Mouse (Mus musculus): ENCODE results near the gene Aloxe3. TPM values are rescaled to one million over a fixed set of nuclear protein-coding genes. Genes with fewer than 3 reads are reported as not detected.

The Aloxe3 gene
- polyA plus RNA-seq, 1 experiment from 2014 or later = 1.1 TPM

DNA sequence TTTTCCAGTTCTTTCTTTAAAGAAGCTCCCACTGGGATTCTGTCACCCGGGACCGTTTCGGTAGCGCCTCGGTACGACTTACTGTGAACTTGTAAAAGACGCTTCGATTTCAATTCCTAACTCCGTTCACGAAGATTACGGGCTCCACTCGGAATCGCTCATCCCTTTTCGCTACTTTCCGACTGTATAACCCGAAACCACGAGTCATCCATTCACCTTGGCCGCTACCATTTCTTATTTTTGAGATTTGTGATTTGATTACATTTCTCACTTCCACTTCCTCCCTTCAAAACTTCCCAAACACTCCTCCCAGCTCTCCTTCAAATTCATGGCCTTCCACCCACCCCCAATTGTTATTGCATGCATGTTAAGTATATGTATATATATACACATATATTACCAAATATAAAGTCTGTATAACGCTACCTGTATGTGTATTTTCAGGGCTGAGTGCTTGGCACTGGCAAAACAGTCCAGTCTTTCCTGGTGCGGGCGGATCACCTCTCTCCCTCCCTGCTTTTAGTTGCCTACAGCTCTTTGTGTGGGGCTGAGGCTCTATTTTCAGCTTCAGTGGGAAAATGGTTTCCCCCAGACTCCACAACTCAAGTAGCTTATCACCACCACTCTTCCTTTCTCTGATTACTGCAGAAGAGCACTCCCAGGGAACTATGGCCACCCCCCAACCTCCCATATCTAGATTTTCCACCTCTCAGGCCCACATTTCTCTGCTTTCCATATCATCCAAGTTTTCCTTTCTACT, 14.5 kb upstream of the Aloxe3 start:
- H3K27ac ChIP-seq = peak overlapping the region; percentile 19; the same call in 1 of the 2 replicates
- peaks cover 8% of the 10 kb centered on the region for H3K4me1 ChIP-seq
- WGBS = 5% methylated on average over 21 of the region's 21 CpGs
- no peaks in the 10 kb centered on the region for H3K9me3 ChIP-seq
- ATAC-seq (ENCODE audit: insufficient number of reproducible peaks, insufficient read depth, low FRiP score, low TSS enrichment, low read depth) = no peak
- peak overlapping the region; percentile 60 for H3K4me2 ChIP-seq
- peaks cover 35% of the 10 kb centered on the region for H3K36me3 ChIP-seq
- peak overlapping the region; percentile 47 for H3K4me3 ChIP-seq
- H3K9ac ChIP-seq = peak overlapping the region; percentile 62
- peaks cover 16% of the 10 kb centered on the region; the same call in 1 of the 2 replicates for H3K27me3 ChIP-seq

DNA sequence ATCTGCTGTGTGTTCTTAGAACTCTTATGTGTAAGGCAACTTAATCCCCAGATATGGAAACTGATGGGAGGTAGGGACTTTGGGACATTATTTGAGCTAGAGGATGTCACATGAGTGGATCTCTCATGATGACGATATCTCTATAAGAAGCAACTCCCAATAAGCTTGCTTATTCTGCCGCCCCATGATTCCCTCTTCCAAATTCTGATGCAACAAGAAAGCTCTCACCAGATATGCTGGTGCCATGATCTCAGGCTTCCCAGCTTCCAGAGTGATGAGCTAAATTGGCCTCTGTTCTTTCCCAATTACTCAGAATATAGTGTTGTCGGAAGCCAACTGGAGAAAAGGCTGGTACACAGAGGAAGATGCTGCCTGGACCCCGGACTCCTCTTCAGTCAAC, 13.8 kb upstream of the Aloxe3 start:
- Histone ChIP-seq H3K4me1 (peaks cover 8% of the 10 kb centered on the region), H3K4me3 (peak overlapping the region; percentile 47), H3K27me3 (peaks cover 16% of the 10 kb centered on the region), H3K4me2 (peak overlapping the region; percentile 60), H3K36me3 (peaks cover 28% of the 10 kb centered on the region), H3K9me3 (no peaks in the 10 kb centered on the region), H3K27ac (no peak overlapping the region), H3K9ac (peak overlapping the region; percentile 62; the same call in 1 of the 2 replicates)
- 65% methylated on average over 4 of the region's 4 CpGs for WGBS
- no peak for ATAC-seq (ENCODE audit: insufficient number of reproducible peaks, insufficient read depth, low FRiP score, low TSS enrichment, low read depth)

DNA sequence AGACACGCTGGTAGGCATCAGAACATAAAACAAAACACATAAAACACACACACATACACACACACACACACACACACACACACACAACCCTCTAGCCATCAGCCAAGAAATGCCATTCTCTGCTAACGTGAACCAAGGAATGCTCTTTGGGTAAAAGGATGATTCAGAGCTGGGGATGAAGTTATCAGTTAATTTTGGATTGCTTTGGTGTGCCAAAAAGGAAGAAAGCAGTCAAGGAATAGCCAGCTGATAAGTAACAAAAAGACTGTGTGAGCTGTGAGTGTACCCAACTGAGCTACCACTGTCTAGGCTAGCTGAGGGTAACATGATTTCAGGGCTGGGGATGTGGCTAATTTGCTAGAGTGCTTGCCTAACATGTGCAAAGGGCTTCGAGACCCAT, 11.7 kb upstream of the Aloxe3 start:
- WGBS = 67% methylated on average over 3 of the region's 3 CpGs
- H3K27me3 ChIP-seq = peaks cover 16% of the 10 kb centered on the region
- no peak overlapping the region for H3K4me3 ChIP-seq
- H3K4me1 ChIP-seq = peaks cover 18% of the 10 kb centered on the region
- H3K27ac ChIP-seq = no peak overlapping the region
- H3K9me3 ChIP-seq = no peaks in the 10 kb centered on the region
- H3K36me3 ChIP-seq = peaks cover 7% of the 10 kb centered on the region
- no peak for ATAC-seq (ENCODE audit: insufficient number of reproducible peaks, insufficient read depth, low FRiP score, low TSS enrichment, low read depth)
- no peak overlapping the region for H3K9ac ChIP-seq
- H3K4me2 ChIP-seq = no peak overlapping the region

DNA sequence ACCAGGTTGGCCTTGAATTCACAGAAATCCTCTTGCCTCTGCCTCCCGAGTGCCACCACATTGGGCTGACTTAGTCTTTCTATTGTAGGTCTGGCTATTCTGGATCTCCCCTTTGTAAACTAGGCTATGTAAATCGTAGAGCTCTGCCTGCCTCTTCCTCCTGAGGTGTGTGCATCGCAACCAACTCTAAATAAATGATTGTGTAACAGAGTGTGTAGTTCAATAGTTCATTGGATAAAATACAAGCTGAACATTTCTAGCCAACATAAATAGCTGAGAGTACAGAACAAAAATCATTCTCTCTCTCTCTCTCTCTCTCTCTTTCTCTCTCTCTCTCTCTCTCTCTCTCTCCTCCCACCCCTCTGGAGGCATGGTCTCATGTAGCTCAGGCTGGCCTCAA, 11.1 kb upstream of the Aloxe3 start:
- Histone ChIP-seq H3K4me3 (no peak overlapping the region), H3K4me2 (no peak overlapping the region), H3K27me3 (peaks cover 16% of the 10 kb centered on the region), H3K4me1 (peaks cover 20% of the 10 kb centered on the region), H3K27ac (no peak overlapping the region), H3K9ac (no peak overlapping the region), H3K9me3 (no peaks in the 10 kb centered on the region), H3K36me3 (peaks cover under 1% of the 10 kb centered on the region)
- ATAC-seq (ENCODE audit: insufficient number of reproducible peaks, insufficient read depth, low FRiP score, low TSS enrichment, low read depth) = no peak
- WGBS = 84% methylated on average over 3 of the region's 3 CpGs

DNA sequence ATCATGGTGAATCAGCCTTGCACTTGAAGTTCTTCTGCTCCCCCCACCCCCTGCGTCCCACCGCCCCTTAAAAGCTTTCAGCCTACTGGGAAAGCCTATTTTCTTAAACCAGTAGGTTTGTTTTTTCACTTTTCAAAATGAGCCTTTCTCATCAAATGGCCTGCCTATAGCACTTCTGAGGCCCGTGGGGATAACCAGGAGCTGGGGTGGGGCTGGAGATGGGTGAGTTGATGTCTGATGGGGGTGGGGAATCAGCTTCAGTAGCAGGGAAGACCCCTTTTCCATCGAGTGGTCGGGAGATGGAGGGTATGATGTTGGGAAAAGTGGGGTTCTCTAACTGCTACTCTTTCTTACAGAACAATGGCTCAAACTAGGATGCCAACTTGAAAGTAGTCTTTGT, 8.9 kb upstream of the Aloxe3 start:
- Histone ChIP-seq H3K9ac (no peak overlapping the region), H3K27me3 (peaks cover 32% of the 10 kb centered on the region), H3K4me2 (peak overlapping the region; percentile 97), H3K27ac (no peak overlapping the region), H3K4me1 (peaks cover 32% of the 10 kb centered on the region), H3K9me3 (no peaks in the 10 kb centered on the region), H3K4me3 (peak overlapping the region; percentile 84; the same call in 1 of the 2 replicates), H3K36me3 (no peaks in the 10 kb centered on the region)
- no peak for ATAC-seq (ENCODE audit: insufficient number of reproducible peaks, insufficient read depth, low FRiP score, low TSS enrichment, low read depth)
- 54% methylated on average over 5 of the region's 5 CpGs for WGBS

DNA sequence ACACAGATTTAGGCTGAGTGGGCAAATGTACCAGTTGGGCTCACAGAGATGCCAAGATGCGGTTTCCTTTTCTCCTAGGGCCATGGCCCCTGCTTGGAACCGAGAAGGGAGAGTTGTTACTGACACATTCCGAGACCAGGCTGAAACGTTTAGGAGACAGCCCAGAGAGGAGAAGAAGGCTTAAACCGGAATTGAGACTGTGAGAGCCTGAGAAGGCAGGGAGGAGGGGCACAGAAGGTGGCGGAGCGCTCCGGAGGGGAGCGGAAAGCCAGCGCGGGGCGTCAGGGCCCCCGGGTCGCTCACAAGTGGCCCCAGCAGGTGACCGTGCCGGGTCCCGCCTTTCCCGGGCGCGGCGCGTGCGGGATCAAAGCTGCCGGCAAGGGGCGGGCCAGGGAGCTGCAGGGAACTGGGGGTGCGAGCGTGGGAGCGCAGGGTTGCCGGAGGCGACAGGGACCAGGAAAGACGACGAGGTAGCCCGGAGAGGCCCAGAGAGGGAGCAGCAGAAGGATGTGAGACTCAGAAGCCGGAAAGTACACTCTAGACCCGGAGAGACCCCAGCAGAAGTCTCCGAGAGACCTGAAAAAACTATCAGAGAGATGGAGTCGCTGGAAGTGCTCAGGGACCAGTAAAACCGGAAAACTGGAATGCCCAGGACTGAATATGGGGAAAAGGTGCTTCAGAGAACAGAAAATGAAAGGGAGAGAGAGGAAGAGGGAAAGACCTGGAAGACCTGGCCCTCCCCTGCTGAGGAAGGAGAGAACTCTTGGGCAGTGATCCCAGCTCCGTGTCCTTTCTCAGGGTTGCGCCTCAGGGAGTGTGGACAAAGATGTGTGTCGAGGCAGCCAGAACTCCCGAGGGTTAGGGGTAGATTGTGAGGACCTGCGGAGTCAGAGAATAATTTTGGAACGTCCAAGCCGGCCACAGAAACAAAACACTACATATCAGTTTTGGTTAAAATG, 7.7 kb upstream of the Aloxe3 start:
- no peaks in the 10 kb centered on the region for H3K9me3 ChIP-seq
- ATAC-seq (ENCODE audit: insufficient number of reproducible peaks, insufficient read depth, low FRiP score, low TSS enrichment, low read depth) = no peak
- under 1% methylated on average over 45 of the region's 45 CpGs for WGBS

DNA sequence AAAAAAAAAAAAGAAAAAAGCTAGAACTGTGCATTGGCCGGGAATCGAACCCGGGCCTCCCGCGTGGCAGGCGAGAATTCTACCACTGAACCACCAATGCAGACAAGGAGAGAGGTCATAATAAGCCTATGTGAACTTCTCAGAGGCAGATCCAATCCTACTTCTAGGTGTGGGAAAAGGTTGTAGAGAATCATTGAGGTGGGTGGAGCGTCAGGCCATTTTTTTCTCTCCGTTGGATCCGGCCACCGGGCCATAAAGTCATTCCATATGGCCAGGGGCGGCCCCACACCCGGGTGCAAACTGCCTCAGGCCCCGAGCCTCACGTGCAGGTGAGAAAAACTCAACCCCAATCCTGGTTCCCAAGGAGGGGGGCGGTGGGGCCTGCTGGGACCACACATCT, 6.9 kb upstream of the Aloxe3 start:
- H3K4me2 ChIP-seq = peak overlapping the region; percentile 97
- H3K36me3 ChIP-seq = no peaks in the 10 kb centered on the region
- no peaks in the 10 kb centered on the region for H3K9me3 ChIP-seq
- H3K27me3 ChIP-seq = peaks cover 22% of the 10 kb centered on the region; the same call in 1 of the 2 replicates
- H3K27ac ChIP-seq = peak overlapping the region; percentile 22; the same call in 1 of the 2 replicates
- peaks cover 35% of the 10 kb centered on the region for H3K4me1 ChIP-seq
- WGBS = under 1% methylated on average over 15 of the region's 15 CpGs
- ATAC-seq (ENCODE audit: insufficient number of reproducible peaks, insufficient read depth, low FRiP score, low TSS enrichment, low read depth) = peak; percentile 22; the same call in 1 of the 2 replicates
- H3K4me3 ChIP-seq = peak overlapping the region; percentile 84
- H3K9ac ChIP-seq = peak overlapping the region; percentile 49; the same call in 1 of the 2 replicates

More for the DNA sequence above, 7.7 kb upstream of the Aloxe3 start:
- H3K36me3 ChIP-seq = no peaks in the 10 kb centered on the region
- H3K4me2 ChIP-seq = peak overlapping the region; percentile 97
- H3K27ac ChIP-seq = peak overlapping the region; percentile 79
- H3K9ac ChIP-seq = peak overlapping the region; percentile 82
- peaks cover 28% of the 10 kb centered on the region for H3K27me3 ChIP-seq
- peak overlapping the region; percentile 84 for H3K4me3 ChIP-seq
- H3K4me1 ChIP-seq = peaks cover 33% of the 10 kb centered on the region

DNA sequence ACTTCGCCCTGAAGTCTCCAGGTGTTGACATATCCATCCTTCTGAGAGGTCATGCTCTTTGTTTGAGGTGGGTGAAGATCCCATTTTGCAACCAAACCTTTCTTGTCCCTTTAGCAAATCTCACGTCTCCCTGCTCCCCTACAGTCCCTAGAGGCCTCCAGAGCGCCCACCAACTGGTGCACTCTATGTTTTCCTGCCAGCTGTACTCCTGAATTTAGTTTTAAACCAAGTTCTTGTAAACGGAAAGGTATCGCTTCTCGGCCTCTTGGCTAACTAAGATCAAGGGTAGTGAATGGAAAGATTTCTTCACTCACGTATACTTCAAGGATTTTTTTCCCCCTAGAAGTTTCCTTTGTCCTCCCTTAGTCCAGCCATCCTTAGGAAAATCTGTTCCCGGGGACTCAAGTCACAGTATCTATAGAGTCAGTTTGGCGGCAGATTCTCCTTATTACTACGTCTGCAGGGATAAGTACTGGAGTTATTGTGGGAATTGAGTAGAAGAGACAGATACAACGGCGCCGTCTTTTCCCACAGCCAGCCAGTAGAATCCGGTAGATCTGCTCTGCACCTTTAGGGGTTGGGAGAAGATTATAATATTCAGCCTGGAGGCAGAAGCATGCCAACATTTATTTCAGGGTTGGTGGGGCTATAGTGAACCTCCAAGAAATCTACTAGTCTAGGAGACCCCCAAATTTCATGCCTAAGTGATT, 6.1 kb upstream of the Aloxe3 start:
- peaks cover 35% of the 10 kb centered on the region for H3K4me1 ChIP-seq
- peaks cover 22% of the 10 kb centered on the region; the same call in 1 of the 2 replicates for H3K27me3 ChIP-seq
- H3K9ac ChIP-seq = no peak overlapping the region
- WGBS = 33% methylated on average over 14 of the region's 14 CpGs
- H3K4me2 ChIP-seq = peak overlapping the region; percentile 97
- ATAC-seq (ENCODE audit: insufficient number of reproducible peaks, insufficient read depth, low FRiP score, low TSS enrichment, low read depth) = no peak
- H3K36me3 ChIP-seq = no peaks in the 10 kb centered on the region
- no peak overlapping the region for H3K27ac ChIP-seq
- H3K4me3 ChIP-seq = peak overlapping the region; percentile 85
- no peaks in the 10 kb centered on the region for H3K9me3 ChIP-seq

DNA sequence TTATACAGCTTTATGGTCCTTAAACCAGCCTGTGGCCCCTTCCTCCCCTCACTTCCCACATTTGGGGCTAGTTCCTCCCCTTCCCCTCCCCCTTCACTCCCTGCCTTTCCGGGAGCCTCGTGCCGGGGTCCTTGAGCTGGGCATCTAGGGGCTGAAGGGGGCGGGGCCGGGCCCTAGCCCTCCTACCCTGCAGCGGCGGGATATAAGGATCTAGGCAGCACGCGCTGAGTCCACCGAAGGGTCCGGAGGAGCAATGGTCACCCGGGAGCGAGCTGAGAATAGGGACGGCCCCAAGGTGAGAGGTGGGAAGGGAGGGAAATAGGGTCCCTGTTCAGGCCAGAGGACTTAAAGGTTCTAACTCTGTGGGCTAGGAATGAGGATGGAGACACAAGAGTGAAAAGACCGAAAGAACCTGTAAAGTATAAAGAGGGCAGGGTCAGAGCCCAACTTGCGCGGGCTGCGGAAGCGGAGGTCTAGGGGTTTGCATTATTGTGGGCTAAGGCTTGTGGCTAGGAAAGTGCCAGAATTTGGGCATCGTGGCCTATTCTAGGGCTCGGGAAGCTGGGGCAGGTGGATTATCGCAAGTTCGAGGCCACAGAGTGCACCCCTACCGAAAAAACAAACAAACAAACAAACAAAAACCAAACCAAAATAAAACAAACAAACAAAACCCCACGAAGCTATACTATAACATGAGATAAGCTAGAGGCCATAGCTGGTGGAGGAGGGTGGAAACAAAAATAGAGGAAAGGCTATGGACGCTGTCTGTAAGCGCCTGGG, 5.3 kb upstream of the Aloxe3 start, which contains the start of gene Hes7:
Gene Hes7 (plus strand): TSS at position 184 of the 780 bp plus-strand sequence.
- peak within 1 kb of the TSS; percentile 97 for H3K4me2 ChIP-seq
- no peak within 1 kb of the TSS for H3K27ac ChIP-seq
- peak within 1 kb of the TSS; percentile 85 for H3K4me3 ChIP-seq
- ATAC-seq (ENCODE audit: insufficient number of reproducible peaks, insufficient read depth, low FRiP score, low TSS enrichment, low read depth) = no peak
- H3K27me3 ChIP-seq = peaks cover 20% of the 10 kb centered on the region; the same call in 1 of the 2 replicates
- peaks cover 35% of the 10 kb centered on the region for H3K4me1 ChIP-seq
- H3K36me3 ChIP-seq = no peaks in the 10 kb centered on the region
- H3K9ac ChIP-seq = peak within 1 kb of the TSS; percentile 84
- no peaks in the 10 kb centered on the region for H3K9me3 ChIP-seq
- 3% methylated on average over 27 of the region's 27 CpGs for WGBS

DNA sequence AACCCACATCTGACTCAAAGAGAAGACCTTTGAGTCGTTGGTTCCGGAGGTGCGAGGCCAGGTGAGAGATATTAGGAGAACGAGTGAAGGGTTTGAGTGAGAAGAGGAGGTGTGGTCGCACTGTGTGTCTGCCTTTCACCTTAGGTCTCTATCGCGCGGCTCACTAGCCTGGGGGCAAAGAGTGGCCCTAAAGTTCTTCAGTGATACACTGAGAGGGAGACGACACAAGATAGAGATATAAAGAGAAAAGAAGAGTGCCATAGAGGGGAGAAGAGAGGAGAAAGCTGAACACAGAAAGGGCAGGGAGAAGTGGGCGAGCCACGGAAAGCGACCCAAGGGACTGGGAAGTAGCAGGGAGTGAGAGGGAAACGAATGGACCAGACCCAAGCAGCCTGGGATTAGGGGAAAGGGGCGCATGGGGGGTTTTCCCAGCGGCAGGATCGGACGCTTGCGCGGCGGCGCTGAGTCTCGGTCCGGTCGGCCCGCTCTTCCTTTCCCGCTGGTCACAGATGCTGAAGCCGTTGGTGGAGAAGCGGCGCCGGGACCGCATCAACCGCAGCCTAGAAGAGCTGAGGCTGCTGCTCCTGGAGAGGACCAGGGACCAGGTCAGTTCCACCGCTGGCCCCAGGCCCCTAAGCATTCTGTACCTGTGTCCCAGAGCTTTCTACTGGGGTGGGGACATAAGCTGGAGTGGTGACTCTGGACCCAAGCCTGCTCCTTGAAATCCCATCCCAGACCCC, 4.5 kb upstream of the Aloxe3 start:
- Histone ChIP-seq H3K27me3 (peaks cover 16% of the 10 kb centered on the region; the same call in 1 of the 2 replicates), H3K9me3 (no peaks in the 10 kb centered on the region), H3K27ac (no peak overlapping the region), H3K4me1 (peaks cover 41% of the 10 kb centered on the region), H3K9ac (peak overlapping the region; percentile 84), H3K36me3 (no peaks in the 10 kb centered on the region), H3K4me3 (peak overlapping the region; percentile 85), H3K4me2 (peak overlapping the region; percentile 97)
- WGBS = under 1% methylated on average over 33 of the region's 33 CpGs
- no peak for ATAC-seq (ENCODE audit: insufficient number of reproducible peaks, insufficient read depth, low FRiP score, low TSS enrichment, low read depth)
